Mouse (Mus musculus) embryonic fibroblast, embryonic 13.5 days (primary cell): ENCODE data around the gene Tpi1.

Source experiments
- CTCF ChIP-seq: IDR thresholded peaks from 2 replicates; pipeline ENCODE4 v1.5.1; 2011; ENCODE audit warnings: mild to moderate bottlenecking, control low read depth, low read length, moderate library complexity, borderline replicate concordance; ENCODE audit not compliant: insufficient read depth
- POLR2A ChIP-seq: IDR thresholded peaks from 2 replicates; pipeline ENCODE4 v1.6.1; 2011; ENCODE audit warnings: low read depth, mild to moderate bottlenecking, control low read depth, low read length, moderate library complexity

DNA sequence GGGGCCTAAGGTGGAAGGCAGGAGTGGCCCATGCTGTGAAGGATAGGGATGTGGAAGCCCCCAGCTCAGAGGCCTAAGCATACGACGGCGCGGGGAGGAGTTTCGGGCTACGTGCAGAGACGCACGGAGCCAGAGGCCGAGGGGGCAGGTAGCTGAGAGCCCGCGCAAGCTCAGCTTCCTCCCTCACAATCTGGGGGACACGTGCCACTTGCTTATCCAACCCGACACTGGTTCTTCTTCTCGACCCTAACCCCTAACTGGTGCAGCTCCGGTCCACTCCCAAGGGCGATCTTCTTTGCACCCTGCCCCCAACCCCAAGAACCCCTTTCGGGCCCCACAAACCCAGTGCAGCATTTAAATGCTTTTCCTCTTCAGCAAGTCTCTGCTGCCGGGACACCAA, 600 bp downstream of the Tpi1 start:
- TF ChIP-seq CTCF, result no peak
- peak; percentile 52 for TF ChIP-seq POLR2A
